Mouse (Mus musculus) E14TG2a.4 (cell line): ENCODE results near the gene Med12l.

Experiments
- H3K27me3 ChIP-seq: 2 replicates; pipeline ENCODE4 v1.6.1; 2014; ENCODE audit warnings: low read length, control low read depth; ENCODE audit not compliant: insufficient read depth
- H3K36me3 ChIP-seq: 2 replicates; pipeline ENCODE4 v1.6.1; 2014; ENCODE audit warnings: low read length, control low read depth; ENCODE audit not compliant: insufficient read depth
- H3K4me1 ChIP-seq: replicated peaks from 2 replicates; pipeline ENCODE4 v1.6.1; 2014; ENCODE audit warnings: low read depth, low read length, control low read depth
- H3K4me3 ChIP-seq: replicated peaks from 2 replicates; pipeline ENCODE4 v1.5.1; 2014; ENCODE audit warnings: mild to moderate bottlenecking, low read length
- H3K9me3 ChIP-seq: 2 replicates; pipeline ENCODE4 v1.6.1; 2014; ENCODE audit warnings: low read length, control low read depth
- CTCF ChIP-seq: conservative IDR thresholded peaks from 2 replicates; pipeline ENCODE4 v1.5.1; 2014; ENCODE audit warnings: low read length
- NANOG ChIP-seq: IDR thresholded peaks from 2 replicates; pipeline ENCODE4 v1.6.1; 2014; ENCODE audit warnings: borderline replicate concordance, low read length, mixed read lengths
- POU5F1 ChIP-seq: IDR thresholded peaks from 2 replicates; pipeline ENCODE4 v1.6.1; 2014; ENCODE audit warnings: low read length, borderline replicate concordance

Med12l gene

DNA sequence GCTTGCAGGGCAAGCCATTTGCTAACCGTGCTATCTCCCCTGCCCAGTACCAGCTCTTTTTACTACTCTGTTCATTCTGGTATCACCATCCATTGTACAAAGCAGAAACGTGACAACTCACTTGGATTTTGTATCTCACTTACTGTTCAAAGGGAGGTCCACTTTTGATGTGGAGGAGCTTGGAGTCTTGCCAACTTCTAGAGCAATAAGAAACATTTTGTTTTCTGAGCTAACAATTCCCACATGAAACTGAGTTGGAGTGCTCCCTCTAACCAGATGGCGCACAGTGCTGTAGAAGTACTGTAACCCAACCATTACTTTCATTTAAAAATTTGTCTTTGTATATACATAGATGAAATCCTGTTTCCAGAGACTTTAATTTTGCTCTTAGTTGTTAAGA, 225.3 kb downstream of the Med12l start:
- no peak for TF ChIP-seq POU5F1
- TF ChIP-seq NANOG = no peak
- Histone ChIP-seq H3K27me3 (no peaks in the 10 kb centered on the region), H3K36me3 (no peaks in the 10 kb centered on the region), H3K4me3 (no peak overlapping the region), H3K4me1 (no peaks in the 10 kb centered on the region), H3K9me3 (peaks cover 11% of the 10 kb centered on the region)

DNA sequence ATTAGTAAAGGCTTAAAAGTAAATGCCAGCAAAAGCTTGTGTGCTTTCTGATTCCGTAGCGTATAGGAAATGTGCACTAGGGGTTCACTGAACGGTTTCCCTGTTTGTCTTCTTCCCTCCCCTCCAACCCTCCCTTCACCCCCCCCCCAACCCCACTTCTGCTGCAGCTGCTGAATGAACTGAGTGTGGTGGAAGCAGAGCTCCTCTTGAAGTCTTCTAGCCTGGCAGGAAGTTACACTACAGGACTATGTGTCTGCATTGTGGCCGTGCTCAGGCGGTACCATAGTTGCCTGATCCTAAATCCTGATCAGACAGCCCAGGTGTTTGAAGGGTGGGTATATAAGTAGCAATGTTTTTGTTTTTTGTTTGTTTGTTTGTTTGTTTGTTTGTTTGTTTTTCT, 229.3 kb downstream of the Med12l start:
- H3K36me3 ChIP-seq = no peaks in the 10 kb centered on the region
- TF ChIP-seq POU5F1 = no peak
- no peak for TF ChIP-seq CTCF
- no peak for TF ChIP-seq NANOG
- H3K4me1 ChIP-seq = no peaks in the 10 kb centered on the region
- no peaks in the 10 kb centered on the region for H3K9me3 ChIP-seq
- H3K4me3 ChIP-seq = no peak overlapping the region
- no peaks in the 10 kb centered on the region for H3K27me3 ChIP-seq

DNA sequence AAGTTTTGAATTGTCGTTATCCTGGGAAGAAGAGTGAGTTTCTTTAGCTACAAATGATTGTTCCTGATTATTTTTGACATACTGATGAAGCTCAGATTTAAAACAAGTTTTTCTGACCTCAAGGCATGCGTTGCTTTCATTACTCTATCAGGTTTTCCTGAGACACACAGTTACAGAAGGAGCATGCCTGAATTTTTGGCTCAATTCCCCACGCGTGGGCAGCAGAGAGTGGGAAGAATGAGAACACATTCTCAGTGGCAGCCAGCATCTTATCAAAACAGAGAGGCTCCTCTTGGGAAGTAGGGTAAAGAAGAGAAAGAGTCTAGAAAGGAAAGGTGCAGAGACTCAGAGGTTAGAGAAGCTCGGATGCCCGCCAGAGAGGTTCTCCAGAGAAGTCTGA, 237.8 kb downstream of the Med12l start:
- TF ChIP-seq POU5F1 (no peak), CTCF (no peak), NANOG (no peak)
- no peak overlapping the region for H3K4me3 ChIP-seq
- no peaks in the 10 kb centered on the region for H3K4me1 ChIP-seq
- no peaks in the 10 kb centered on the region for H3K9me3 ChIP-seq
- no peaks in the 10 kb centered on the region for H3K36me3 ChIP-seq
- H3K27me3 ChIP-seq = no peaks in the 10 kb centered on the region

DNA sequence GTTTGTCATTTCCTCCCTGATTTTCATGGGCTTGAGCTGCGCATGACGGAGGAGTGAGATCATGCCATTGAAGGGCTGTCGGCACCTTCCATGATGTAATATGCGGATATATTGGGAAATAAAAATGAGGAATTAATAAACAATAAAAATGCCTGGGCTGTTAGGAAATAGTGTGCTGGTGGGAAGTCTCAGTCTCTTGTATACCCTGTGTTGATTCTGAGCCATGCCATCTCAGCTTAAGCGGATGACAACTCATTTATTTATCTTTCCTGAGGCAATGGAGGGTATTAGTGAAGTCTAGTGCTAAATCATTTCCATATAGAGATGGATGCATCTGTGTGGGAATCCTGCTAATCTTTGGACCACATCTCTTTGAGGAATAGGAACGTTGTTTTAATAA, 242.4 kb downstream of the Med12l start:
- H3K4me1 ChIP-seq = no peaks in the 10 kb centered on the region
- no peaks in the 10 kb centered on the region for H3K27me3 ChIP-seq
- TF ChIP-seq CTCF = no peak
- TF ChIP-seq POU5F1 = no peak
- no peak for TF ChIP-seq NANOG
- no peak overlapping the region for H3K4me3 ChIP-seq
- no peaks in the 10 kb centered on the region for H3K36me3 ChIP-seq
- H3K9me3 ChIP-seq = no peaks in the 10 kb centered on the region

DNA sequence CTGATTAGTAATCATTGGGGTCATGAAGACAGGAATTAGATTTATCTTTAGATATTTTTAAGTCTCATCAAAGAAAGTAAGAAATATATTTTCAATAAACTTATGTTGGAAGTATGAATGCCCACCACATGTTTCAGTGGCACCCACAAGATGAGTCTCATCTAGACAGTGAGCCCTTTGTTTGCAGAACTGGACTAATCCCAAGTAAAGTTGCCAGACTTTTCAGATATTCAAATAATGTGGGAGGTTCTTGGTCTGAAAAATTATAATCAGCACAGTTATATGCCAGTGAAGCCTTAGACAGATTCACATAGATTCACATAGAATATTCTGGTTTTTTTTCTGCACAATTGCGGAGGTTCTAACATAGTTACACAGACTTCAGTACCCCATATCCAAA, 244.8 kb downstream of the Med12l start:
- TF ChIP-seq CTCF (no peak), NANOG (no peak), POU5F1 (no peak)
- Histone ChIP-seq H3K4me1 (no peaks in the 10 kb centered on the region), H3K9me3 (no peaks in the 10 kb centered on the region), H3K27me3 (no peaks in the 10 kb centered on the region), H3K36me3 (no peaks in the 10 kb centered on the region), H3K4me3 (no peak overlapping the region)

DNA sequence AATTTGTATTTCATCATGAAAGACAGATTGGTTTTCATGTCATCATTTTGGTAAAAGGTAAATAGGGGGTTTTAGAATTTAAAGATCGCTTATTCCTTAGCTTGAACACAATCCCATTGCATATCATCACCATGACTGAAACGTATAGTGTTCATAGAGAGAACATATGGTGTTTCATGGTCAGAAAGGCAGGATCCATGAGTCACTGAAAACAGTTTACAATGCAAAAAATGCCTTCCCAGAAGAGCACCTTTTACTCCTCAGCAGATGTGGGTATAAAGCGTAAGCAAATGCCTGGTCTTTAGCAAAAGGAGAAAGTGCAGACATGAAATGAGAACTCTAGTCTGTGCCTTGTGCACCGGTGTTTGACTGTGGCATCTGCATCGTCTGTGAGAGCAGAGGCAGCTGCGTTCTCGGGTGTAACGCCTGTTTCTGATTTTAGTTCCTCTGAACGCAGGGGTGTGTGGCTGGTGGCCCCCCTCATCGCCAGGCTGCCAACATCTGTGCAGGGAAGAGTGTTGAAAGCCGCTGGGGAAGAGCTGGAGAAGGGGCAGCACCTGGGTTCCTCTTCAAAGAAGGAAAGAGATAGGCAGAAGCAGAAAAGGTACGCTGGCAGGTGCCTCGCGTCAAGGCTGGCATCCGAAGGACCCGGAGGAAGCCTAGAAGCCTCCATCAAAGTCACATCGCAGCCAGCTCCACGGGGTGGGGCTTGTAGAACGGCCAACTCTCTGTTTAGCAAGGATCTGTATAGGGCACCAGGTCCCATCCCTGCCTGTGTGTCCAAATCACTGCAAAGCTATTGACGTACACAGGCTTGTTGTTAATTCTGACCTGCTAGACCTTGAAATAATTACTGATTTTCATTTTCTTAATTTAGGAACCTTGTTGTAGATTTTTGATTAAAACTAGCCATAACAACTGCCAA, 252.4 kb downstream of the Med12l start:
- Histone ChIP-seq H3K36me3 (no peaks in the 10 kb centered on the region), H3K4me1 (peaks cover 19% of the 10 kb centered on the region), H3K4me3 (no peak overlapping the region), H3K27me3 (no peaks in the 10 kb centered on the region), H3K9me3 (no peaks in the 10 kb centered on the region)
- no peak for TF ChIP-seq NANOG
- TF ChIP-seq CTCF = no peak
- TF ChIP-seq POU5F1 = no peak

DNA sequence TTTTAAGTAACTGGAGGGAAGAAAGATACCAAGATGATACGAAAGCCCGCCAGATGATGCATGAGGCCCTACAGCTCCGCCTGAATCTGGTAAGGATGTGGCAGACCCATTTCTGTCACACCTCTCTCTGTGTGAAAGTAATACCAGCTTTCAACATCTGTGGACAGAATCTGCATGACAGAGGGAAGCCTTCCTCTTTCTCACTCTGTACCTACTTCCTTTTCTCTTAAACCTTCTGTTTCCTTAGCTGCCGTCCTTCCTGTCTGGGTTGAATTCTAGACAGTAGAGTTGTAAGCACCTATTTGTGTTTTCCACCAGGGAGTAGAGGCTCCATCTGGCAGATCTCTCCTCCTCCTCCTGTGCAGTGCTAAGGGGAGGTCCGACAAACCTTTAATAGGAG, 255.1 kb downstream of the Med12l start:
- Histone ChIP-seq H3K4me3 (no peak overlapping the region), H3K36me3 (no peaks in the 10 kb centered on the region), H3K4me1 (peaks cover 19% of the 10 kb centered on the region), H3K9me3 (no peaks in the 10 kb centered on the region), H3K27me3 (no peaks in the 10 kb centered on the region)
- TF ChIP-seq POU5F1 (no peak), CTCF (no peak)

DNA sequence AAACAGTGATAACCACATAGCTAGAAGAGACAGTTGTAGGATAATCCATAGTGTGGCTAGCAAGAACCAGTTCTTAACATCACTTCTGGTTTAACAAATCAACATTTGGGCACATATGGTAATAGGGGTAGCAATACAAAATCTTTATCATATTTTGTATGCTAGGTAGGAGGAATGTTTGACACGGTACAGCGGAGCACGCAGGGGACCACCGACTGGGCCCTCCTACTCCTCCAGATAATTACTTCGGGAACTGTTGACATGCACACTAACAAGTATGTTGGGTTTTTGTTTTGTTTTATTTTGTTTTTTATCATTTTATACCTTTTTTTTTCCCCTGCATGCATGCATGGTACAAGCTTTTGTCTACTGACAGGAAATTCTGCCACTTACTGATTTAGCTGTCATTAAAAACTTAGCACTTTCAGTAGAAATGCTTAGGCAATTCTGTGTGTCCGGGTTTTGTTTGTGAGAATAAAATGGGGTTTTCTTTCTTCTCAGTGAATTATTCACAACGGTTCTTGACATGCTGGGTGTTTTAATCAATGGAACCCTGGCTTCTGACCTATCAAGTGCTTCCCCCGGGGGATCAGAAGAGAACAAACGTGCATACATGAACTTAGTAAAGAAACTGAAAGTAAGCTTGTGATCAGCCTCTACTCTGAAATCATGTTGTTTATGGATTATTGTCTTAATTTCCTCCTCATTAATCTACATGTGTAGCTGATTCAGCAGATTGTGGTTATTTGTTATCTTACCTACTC, 256.3 kb downstream of the Med12l start:
- peaks cover 19% of the 10 kb centered on the region for H3K4me1 ChIP-seq
- H3K27me3 ChIP-seq = no peaks in the 10 kb centered on the region
- no peaks in the 10 kb centered on the region for H3K36me3 ChIP-seq
- no peak overlapping the region for H3K4me3 ChIP-seq
- TF ChIP-seq NANOG (no peak), POU5F1 (no peak), CTCF (no peak)
- H3K9me3 ChIP-seq = no peaks in the 10 kb centered on the region
